Mouse (Mus musculus) macrophage (primary cell): ENCODE results near the gene Psmc1. TPM values are rescaled to one million over a fixed set of nuclear protein-coding genes. Genes with fewer than 3 reads are reported as not detected.

Experiments
- H3K27ac ChIP-seq: fragments of 350-480 bp; formaldehyde crosslinking; 2 replicates; pipeline ENCODE4 v1.9.0; 2021
- H3K36me3 ChIP-seq: fragments of 350-480 bp; formaldehyde crosslinking; 2 replicates; pipeline ENCODE4 v1.9.0; 2021; ENCODE audit errors: inconsistent target
- H3K4me3 ChIP-seq: fragments of 350-480 bp; formaldehyde crosslinking; 2 replicates; pipeline ENCODE4 v1.9.0; 2021; ENCODE audit errors: inconsistent target
- H3K79me2 ChIP-seq: fragments of 350-480 bp; formaldehyde crosslinking; 2 replicates; pipeline ENCODE4 v1.9.0; 2021; ENCODE audit errors: inconsistent target
- WGBS: methylation state at CpG from one replicate; pipeline ENCODE4 v1.1.7; 2026; ENCODE audit warnings: inconsistent platforms; ENCODE audit not compliant: missing documents; 5-methylcytosine and 5-hydroxymethylcytosine counted together
- polyA plus RNA-seq: library from polyadenylated mRNA; stranded (reverse); fragments of 250-400 nt; gene quantifications from 3 replicates; pipeline ENCODE4 v1.2.4, GENCODE M21; 2018; ENCODE audit warnings: inconsistent platforms
- total RNA-seq, 78 experiments: library from RNA; depleted of rRNA; stranded (reverse); fragments of 250-400 nt; gene quantifications; 1 replicate in 9 of 78; 2 replicates in 24 of 78; 3 replicates in 43 of 78; 4 replicates in 2 of 78; pipeline ENCODE4 v1.2.4; 2018; ENCODE audit warnings: inconsistent platforms in 56 of 78

The Psmc1 gene
- 100 to 1,000 TPM in 4 of 26 experiments, 10 to 100 TPM in 22; 27.7 to 109 (median 77.3) TPM for total RNA-seq (2018; cell fraction: chromatin; rRNA removed)
- total RNA-seq (2018; cell fraction: cytosol; rRNA removed): 100 to 1,000 TPM; 101 to 187 (median 138) TPM
- total RNA-seq (2018; cell fraction: nucleus; rRNA removed): 100 to 1,000 TPM in 4 of 26 experiments, 10 to 100 TPM in 22; 42.1 to 128 (median 84.0) TPM
- 132 to 355 TPM (median 176 TPM) in 3 replicates for polyA plus RNA-seq

GRCm38 (mm10) chr12:100109986-100110696 is at the start of gene Psmc1:
TSS of gene Psmc1 (plus strand) at chr12:100110154.
- WGBS: under 1% methylated on average over 58 of the region's 58 CpGs
- Histone ChIP-seq H3K36me3 (peaks cover 26% of the 10 kb centered on the region), H3K79me2 (peaks cover 32% of the 10 kb centered on the region)

GRCm38 (mm10) chr12:100061071-100061470 is 48.9 kb upstream of the Psmc1 start:
- WGBS: 92% methylated on average over 10 of the region's 10 CpGs
- no peak overlapping the region for H3K27ac ChIP-seq
- H3K36me3 ChIP-seq: peaks cover 25% of the 10 kb centered on the region
- no peak overlapping the region for H3K4me3 ChIP-seq
- H3K79me2 ChIP-seq: peaks cover 85% of the 10 kb centered on the region

More at GRCm38 (mm10) chr12:100109986-100110696, at the start of gene Psmc1:
- peak within 1 kb of the TSS; percentile 74 for H3K4me3 ChIP-seq
- peak within 1 kb of the TSS; percentile 60 for H3K27ac ChIP-seq

DNA sequence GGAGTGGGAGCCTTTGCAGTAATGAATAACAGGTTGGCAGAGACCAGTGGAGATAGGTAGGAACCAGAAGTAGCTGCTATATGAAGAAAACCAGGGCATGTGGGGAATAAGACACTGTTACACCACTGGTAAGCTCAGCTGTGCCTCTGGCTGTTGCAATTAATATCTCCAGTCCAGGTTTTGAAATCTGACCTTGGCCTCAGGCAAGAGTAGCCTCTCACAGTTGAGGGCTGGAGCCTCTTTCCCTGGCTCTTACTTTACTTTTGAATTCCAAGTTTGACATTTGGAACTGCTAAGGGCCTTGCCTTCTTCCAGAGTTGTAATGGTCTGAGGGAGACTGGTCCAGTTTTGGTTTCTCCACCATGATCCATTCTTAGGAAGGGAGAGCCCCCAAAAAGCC is 48.1 kb upstream of the Psmc1 start:
- Histone ChIP-seq H3K27ac (no peak overlapping the region), H3K79me2 (peaks cover 82% of the 10 kb centered on the region)

DNA sequence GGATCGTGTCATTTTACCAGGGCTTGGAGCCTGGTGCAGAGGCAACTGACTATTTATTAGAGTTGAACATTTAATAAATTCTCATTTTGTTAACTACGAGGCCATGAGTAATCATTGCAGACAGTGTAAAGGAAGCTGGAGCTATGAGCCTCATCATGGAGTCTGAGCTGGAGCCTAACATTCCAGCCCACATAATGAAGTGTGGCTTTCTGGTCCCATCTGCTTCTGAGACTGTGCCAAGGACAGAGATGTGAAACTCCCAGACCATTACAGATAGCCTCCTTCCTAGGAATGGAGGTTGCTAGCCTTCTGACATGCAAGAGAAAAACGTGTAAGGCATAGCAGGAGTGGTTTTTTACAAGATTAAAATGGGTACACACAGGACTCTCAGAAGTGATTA is 47.4 kb upstream of the Psmc1 start:
- peaks cover 75% of the 10 kb centered on the region for H3K79me2 ChIP-seq
- peaks cover 25% of the 10 kb centered on the region for H3K36me3 ChIP-seq
- no peak overlapping the region for H3K27ac ChIP-seq
- no peak overlapping the region for H3K4me3 ChIP-seq
- WGBS: 98% methylated on average over 3 of the region's 3 CpGs

More for the DNA sequence above, 48.1 kb upstream of the Psmc1 start:
- Histone ChIP-seq H3K4me3 (no peak overlapping the region), H3K36me3 (peaks cover 25% of the 10 kb centered on the region)

GRCm38 (mm10) chr12:100065109-100065508 is 44.8 kb upstream of the Psmc1 start:
- Histone ChIP-seq H3K79me2 (peaks cover 59% of the 10 kb centered on the region; the same call in 1 of the 2 replicates), H3K27ac (no peak overlapping the region), H3K4me3 (no peak overlapping the region), H3K36me3 (peaks cover 25% of the 10 kb centered on the region)
- 92% methylated on average over 3 of the region's 3 CpGs for WGBS

- Histone ChIP-seq H3K4me3 (peak overlapping the region; percentile 12), H3K27ac (peak overlapping the region; percentile 84), H3K79me2 (peaks cover 36% of the 10 kb centered on the region; the same call in 1 of the 2 replicates), H3K36me3 (peaks cover 9% of the 10 kb centered on the region; the same call in 1 of the 2 replicates)
- 0% methylated on average over 5 of the region's 5 CpGs for WGBS
Measured at GRCm38 (mm10) chr12:100067477-100067876, 42.5 kb upstream of the Psmc1 start.

DNA sequence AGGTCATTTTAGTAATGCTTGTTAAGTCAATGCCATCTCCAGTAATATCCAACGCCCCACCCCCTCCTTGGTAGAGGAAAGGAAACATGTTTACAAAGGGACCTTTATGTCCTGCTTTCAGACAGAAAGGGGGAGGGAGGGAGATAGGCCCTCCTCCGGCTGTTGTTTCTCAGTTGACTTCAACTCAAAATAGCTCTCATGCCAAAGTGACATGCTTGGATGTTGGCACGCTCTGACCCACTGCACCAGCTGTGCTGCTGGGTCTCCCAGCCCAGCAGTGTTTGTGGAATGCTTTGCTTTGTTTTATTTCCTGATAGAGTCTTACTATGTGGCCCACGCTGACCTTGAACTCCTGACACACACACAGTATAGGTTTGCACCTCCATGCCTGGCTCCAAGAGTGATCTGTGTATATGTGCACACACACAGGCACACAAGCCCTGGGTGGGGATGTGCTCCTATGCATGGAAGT is 36.7 kb upstream of the Psmc1 start:
- no peak overlapping the region for H3K4me3 ChIP-seq
- H3K79me2 ChIP-seq: no peaks in the 10 kb centered on the region
- WGBS: 79% methylated on average over 4 of the region's 4 CpGs
- no peaks in the 10 kb centered on the region for H3K36me3 ChIP-seq
- H3K27ac ChIP-seq: no peak overlapping the region

- no peaks in the 10 kb centered on the region for H3K79me2 ChIP-seq
- no peaks in the 10 kb centered on the region for H3K36me3 ChIP-seq
- 90% methylated on average over 4 of the region's 4 CpGs for WGBS
- no peak overlapping the region for H3K27ac ChIP-seq
- no peak overlapping the region for H3K4me3 ChIP-seq
Measured at GRCm38 (mm10) chr12:100075715-100076114, 34.2 kb upstream of the Psmc1 start.

GRCm38 (mm10) chr12:100079636-100080286 is 30.2 kb upstream of the Psmc1 start:
- 81% methylated on average over 8 of the region's 8 CpGs for WGBS
- Histone ChIP-seq H3K36me3 (no peaks in the 10 kb centered on the region), H3K4me3 (no peak overlapping the region), H3K27ac (no peak overlapping the region), H3K79me2 (no peaks in the 10 kb centered on the region)

GRCm38 (mm10) chr12:100088026-100088425 is 21.9 kb upstream of the Psmc1 start:
- Histone ChIP-seq H3K4me3 (no peak overlapping the region), H3K36me3 (no peaks in the 10 kb centered on the region), H3K27ac (no peak overlapping the region), H3K79me2 (no peaks in the 10 kb centered on the region)
- 100% methylated on average over 3 of the region's 3 CpGs for WGBS

DNA sequence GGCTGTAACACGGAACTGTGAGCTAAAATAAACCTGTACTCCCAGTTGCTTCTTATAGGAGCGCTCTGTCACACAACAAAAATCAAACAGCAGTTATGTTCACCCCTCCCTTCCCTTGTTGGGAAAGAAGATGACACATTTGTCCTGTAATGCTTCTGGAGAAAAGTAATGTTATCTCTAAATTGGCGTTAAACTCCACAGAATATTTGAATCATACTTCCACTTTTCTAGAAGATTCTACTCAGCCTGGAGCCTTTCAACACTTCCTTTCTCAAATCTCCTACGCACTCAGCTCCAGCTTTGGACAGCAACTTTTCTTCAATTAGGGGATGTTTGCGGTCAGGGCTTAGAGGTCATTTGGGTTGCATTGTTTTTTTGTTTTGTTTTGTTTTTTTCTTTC is 20.7 kb upstream of the Psmc1 start:
- Histone ChIP-seq H3K27ac (peak overlapping the region; percentile 75), H3K79me2 (no peaks in the 10 kb centered on the region), H3K36me3 (no peaks in the 10 kb centered on the region), H3K4me3 (no peak overlapping the region)
- 34% methylated on average over 5 of the region's 5 CpGs for WGBS

DNA sequence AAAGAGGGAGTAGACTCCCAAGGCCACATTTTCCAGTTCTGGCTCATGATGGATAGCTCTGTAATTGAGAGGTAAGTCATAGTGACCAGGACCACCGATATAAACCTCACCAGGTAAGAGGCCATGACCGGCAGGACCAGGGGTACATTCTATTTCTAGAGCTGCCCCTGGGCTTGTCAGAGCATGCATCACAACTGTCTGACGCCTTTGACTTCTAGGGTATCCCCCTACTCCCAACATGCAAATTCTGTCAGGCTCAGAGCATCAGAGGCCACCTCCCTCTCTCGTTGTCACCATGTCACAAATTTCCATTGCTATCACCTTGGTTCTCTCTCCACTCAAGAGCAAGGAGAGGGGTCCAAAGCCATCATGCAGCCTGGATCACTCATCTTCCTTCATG is 19.2 kb upstream of the Psmc1 start:
- 92% methylated on average over 4 of the region's 4 CpGs for WGBS
- Histone ChIP-seq H3K4me3 (no peak overlapping the region), H3K79me2 (no peaks in the 10 kb centered on the region), H3K27ac (no peak overlapping the region), H3K36me3 (no peaks in the 10 kb centered on the region)

DNA sequence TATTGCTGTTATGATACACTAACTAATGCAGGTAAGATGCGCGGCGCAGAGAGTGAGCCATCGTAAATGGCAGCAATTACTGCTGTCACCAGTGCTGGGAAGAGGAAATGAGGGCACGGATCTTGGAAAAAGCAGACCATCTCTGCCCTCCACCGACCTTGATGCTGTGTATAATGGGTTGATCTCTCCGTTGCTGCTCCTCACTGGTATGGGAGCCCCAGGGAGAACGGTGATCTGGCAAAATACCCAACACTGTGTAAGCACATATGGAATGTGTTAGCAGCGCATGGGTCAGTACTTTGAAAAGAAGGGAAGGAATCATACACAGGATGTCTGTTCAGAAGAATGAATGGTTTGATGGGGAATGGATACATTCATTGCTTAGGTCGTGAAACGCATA is 16.9 kb upstream of the Psmc1 start:
- Histone ChIP-seq H3K27ac (no peak overlapping the region), H3K4me3 (no peak overlapping the region), H3K36me3 (no peaks in the 10 kb centered on the region), H3K79me2 (no peaks in the 10 kb centered on the region)
- 93% methylated on average over 9 of the region's 11 CpGs for WGBS

DNA sequence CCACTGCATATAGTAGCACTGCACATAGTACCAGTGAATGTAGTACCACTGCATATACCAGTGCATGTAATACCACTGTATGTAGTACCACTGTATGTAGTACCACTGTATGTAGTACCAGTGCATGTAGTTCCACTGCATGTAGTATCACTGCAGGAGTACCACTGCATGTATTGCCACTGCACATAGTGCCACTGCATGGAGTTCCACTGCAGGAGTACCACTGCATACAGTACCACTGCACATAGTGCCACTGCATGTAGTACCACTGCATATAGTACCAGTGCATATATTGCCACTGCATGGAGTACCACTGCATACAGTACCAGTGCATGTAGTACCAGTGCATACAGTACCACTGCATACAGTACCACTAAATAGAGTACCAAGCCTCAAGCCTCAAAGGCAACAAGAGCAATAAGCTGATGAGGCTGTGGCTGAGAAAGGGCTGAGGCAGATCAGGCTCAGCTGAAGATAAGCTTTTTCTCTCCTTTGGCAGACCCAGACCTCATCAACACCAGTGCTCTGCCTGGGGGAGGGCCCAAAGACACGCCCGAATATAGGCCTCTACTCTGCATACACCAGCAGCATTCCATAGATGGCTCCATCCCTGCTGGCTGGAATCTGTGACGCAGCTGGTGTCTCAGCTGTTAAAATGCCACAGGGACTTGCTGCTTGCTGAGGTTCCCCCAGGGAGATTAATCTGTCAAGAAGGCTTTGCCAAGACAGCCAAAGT is 9.8 kb upstream of the Psmc1 start:
- 95% methylated on average over 3 of the region's 3 CpGs for WGBS
- H3K4me3 ChIP-seq: no peak overlapping the region
- H3K36me3 ChIP-seq: no peaks in the 10 kb centered on the region
- no peaks in the 10 kb centered on the region for H3K79me2 ChIP-seq
- no peak overlapping the region for H3K27ac ChIP-seq
